Mouse (Mus musculus): Measurements from ENCODE around the gene Arsb.

- TF ChIP-seq CTCF (conservative IDR thresholded peaks at IDR 0.05; ENCODE audit: low read length) (no peak), NANOG (IDR thresholded peaks at IDR 0.05; ENCODE audit: borderline replicate concordance, low read length) (no peak), POU5F1 (IDR thresholded peaks at IDR 0.05; ENCODE audit: borderline replicate concordance, low read length) (no peak)
These were observed 16.2 kb downstream of the Arsb start for GRCm38 (mm10) chr13:93787647-93788046.
